Mouse (Mus musculus): ENCODE data around the gene Taf6l. TPM values are rescaled to one million over a fixed set of nuclear protein-coding genes. Genes with fewer than 3 reads are reported as not detected.
A peak's percentile ranks its signal among the peaks of the same experiment; 100 is the strongest.

Gene Taf6l
- total RNA-seq, 1 experiment, result 29.4 TPM

DNA sequence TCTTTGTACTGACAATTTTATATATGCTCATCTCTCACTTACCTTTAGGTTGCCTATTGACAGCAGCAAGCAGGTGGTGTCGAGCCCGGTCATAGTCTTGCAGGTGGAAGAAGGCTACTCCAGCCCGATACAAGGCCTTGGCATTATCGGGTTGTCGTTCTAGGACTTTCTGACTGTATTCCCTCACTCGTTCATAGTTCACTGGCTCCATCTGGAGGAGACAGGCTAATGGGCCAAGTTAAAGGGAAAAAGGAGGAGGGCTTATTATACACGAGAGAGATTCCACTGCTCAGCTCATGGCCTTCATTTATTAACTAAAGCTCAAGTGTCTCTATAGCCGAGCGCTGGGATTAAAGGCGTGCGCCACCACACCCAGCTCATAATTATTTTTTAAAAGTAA, 29.6 kb upstream of the Taf6l start:
- TF ChIP-seq MAFK (IDR thresholded peaks at IDR 0.05; ENCODE audit: insufficient read depth, low read depth, low read length) (no peak), CHD2 (IDR thresholded peaks at IDR 0.05; ENCODE audit: low read depth, low read length) (no peak), HCFC1 (IDR thresholded peaks at IDR 0.05; ENCODE audit: borderline replicate concordance, insufficient read depth, low read length) (no peak), ZNF384 (IDR thresholded peaks at IDR 0.05; ENCODE audit: low read depth, low read length) (no peak)
- H3K36me3 ChIP-seq (ENCODE audit: control insufficient read depth, insufficient read depth, low read length, poor library complexity, severe bottlenecking), result peaks cover 18% of the 10 kb centered on the region
- no peak for DNase-seq (ENCODE audit: low read depth, low spot score)
- H3K4me3 ChIP-seq (ENCODE audit: insufficient read depth in 1 of 2, low read depth in 1 of 2, low read length in 2 of 2, poor library complexity in 1 of 2, severe bottlenecking in 1 of 2), result no peak overlapping the region
- in situ Hi-C loops (cut with MboI; ENCODE audit: low sequenced_read_pairs in 2 of 2, unreplicated experiment in 2 of 2), result no loop called here
- H3K27ac ChIP-seq (ENCODE audit: insufficient read depth, low read depth, low read length, poor library complexity, severe bottlenecking), result no peak overlapping the region
- H3K9me3 ChIP-seq (ENCODE audit: control insufficient read depth, insufficient read depth, low read depth, low read length), result no peaks in the 10 kb centered on the region
- H3K4me1 ChIP-seq (ENCODE audit: control insufficient read depth in 2 of 2, insufficient read depth in 2 of 2, low read length in 2 of 2, poor library complexity in 1 of 2), result peaks cover 0 to 3% of the 10 kb centered on the region in 2 experiments; a peak in 1 of 4 replicates
- no peak overlapping the region for H3K9ac ChIP-seq (ENCODE audit: insufficient read depth, low read depth, low read length, poor library complexity, severe bottlenecking)

DNA sequence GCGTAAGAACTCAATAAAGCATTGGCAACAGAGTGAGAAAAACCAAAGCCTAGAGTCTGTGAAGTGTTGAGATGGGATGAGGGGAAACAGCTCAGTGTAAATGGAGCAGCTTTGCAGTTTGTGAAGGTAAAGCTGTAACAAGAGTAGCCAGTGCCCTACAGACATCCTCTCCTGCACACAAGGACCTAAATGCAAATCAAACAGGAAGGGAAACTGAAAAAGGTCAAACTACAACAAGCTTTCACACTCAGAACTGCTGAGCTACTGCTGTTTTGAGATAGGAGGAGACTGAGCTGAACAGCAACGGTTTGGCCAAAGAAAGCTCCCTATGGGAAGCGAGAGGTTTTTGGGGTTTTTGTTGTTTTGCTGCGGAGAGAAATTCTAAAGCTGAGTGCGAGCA, 20.6 kb upstream of the Taf6l start:
- peak overlapping the region; percentile 39; the same call in 1 of the 2 replicates for H3K27ac ChIP-seq (ENCODE audit: insufficient read depth, low read depth, low read length, poor library complexity, severe bottlenecking)
- H3K36me3 ChIP-seq (ENCODE audit: control insufficient read depth, insufficient read depth, low read length, poor library complexity, severe bottlenecking), result peaks cover 10% of the 10 kb centered on the region
- H3K9ac ChIP-seq (ENCODE audit: insufficient read depth, low read depth, low read length, poor library complexity, severe bottlenecking), result no peak overlapping the region
- no peak for DNase-seq (ENCODE audit: low read depth, low spot score)
- TF ChIP-seq ZC3H11A (IDR thresholded peaks at IDR 0.05; ENCODE audit: borderline replicate concordance, low read depth, low read length), result no peak
- TF ChIP-seq HCFC1 (IDR thresholded peaks at IDR 0.05; ENCODE audit: borderline replicate concordance, insufficient read depth, low read length), result no peak
- no peak for TF ChIP-seq MAFK (IDR thresholded peaks at IDR 0.05; ENCODE audit: insufficient read depth, low read depth, low read length)
- no peak for TF ChIP-seq CHD2 (IDR thresholded peaks at IDR 0.05; ENCODE audit: low read depth, low read length)
- no peak for TF ChIP-seq ZNF384 (IDR thresholded peaks at IDR 0.05; ENCODE audit: low read depth, low read length)
- no peaks in the 10 kb centered on the region for H3K9me3 ChIP-seq (ENCODE audit: control insufficient read depth, insufficient read depth, low read depth, low read length)
- peaks cover 3 to 9% of the 10 kb centered on the region in 2 experiments; a peak in 3 of 4 replicates for H3K4me1 ChIP-seq (ENCODE audit: control insufficient read depth in 2 of 2, insufficient read depth in 2 of 2, low read length in 2 of 2, poor library complexity in 1 of 2)
- no peak overlapping the region for H3K4me3 ChIP-seq (ENCODE audit: insufficient read depth in 1 of 2, low read depth in 1 of 2, low read length in 2 of 2, poor library complexity in 1 of 2, severe bottlenecking in 1 of 2)
- in situ Hi-C loops (cut with MboI; ENCODE audit: low sequenced_read_pairs in 2 of 2, unreplicated experiment in 2 of 2), result no loop called here

DNA sequence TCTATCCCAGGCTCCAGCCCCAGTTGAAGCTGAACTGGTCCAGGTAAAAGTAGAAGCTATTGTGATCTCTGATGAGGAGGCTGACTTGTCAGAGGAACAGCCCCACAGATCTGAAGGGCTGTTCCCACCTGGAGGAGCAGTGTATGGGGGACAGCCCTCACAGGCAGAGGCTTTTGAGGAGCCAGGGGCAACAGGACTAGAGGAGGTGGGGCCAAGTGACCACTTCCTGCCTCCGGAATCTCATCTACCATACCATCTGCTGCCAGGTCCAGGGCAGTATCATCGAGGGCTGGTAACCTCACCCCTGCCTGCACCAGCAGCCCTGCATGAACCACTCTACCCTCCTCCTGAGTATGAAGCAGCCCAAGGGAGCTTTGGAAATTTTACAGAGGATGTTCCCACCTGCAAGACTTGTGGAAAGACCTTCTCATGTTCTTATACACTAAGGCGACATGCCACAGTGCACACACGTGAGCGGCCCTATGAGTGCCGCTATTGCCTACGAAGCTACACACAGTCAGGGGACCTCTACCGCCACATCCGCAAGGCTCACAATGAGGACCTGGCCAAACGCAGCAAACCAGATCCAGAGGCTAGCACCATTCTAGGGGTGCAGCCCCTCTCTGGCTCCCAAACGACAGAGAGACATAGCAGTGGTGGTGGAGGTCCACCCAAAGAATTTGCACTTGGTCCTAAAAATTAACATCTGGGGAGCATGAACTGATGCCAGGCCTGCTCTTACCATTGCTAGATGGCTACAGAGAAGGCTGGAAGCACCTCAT, 17.9 kb upstream of the Taf6l start:
- DNase-seq (ENCODE audit: low read depth, low spot score), result no peak
- no peak overlapping the region for H3K4me3 ChIP-seq (ENCODE audit: insufficient read depth in 1 of 2, low read depth in 1 of 2, low read length in 2 of 2, poor library complexity in 1 of 2, severe bottlenecking in 1 of 2)
- peaks cover 5% of the 10 kb centered on the region; the same call in 1 of the 2 replicates for H3K36me3 ChIP-seq (ENCODE audit: control insufficient read depth, insufficient read depth, low read length, poor library complexity, severe bottlenecking)
- in situ Hi-C loops (cut with MboI; ENCODE audit: low sequenced_read_pairs in 2 of 2, unreplicated experiment in 2 of 2), result no loop called here
- no peak overlapping the region for H3K9ac ChIP-seq (ENCODE audit: insufficient read depth, low read depth, low read length, poor library complexity, severe bottlenecking)
- H3K27ac ChIP-seq (ENCODE audit: insufficient read depth, low read depth, low read length, poor library complexity, severe bottlenecking), result no peak overlapping the region
- peaks cover 7 to 9% of the 10 kb centered on the region in 2 experiments for H3K4me1 ChIP-seq (ENCODE audit: control insufficient read depth in 2 of 2, insufficient read depth in 2 of 2, low read length in 2 of 2, poor library complexity in 1 of 2)
- no peak for TF ChIP-seq ZC3H11A (IDR thresholded peaks at IDR 0.05; ENCODE audit: borderline replicate concordance, low read depth, low read length)
- TF ChIP-seq HCFC1 (IDR thresholded peaks at IDR 0.05; ENCODE audit: borderline replicate concordance, insufficient read depth, low read length), result no peak
- H3K9me3 ChIP-seq (ENCODE audit: control insufficient read depth, insufficient read depth, low read depth, low read length), result no peaks in the 10 kb centered on the region

DNA sequence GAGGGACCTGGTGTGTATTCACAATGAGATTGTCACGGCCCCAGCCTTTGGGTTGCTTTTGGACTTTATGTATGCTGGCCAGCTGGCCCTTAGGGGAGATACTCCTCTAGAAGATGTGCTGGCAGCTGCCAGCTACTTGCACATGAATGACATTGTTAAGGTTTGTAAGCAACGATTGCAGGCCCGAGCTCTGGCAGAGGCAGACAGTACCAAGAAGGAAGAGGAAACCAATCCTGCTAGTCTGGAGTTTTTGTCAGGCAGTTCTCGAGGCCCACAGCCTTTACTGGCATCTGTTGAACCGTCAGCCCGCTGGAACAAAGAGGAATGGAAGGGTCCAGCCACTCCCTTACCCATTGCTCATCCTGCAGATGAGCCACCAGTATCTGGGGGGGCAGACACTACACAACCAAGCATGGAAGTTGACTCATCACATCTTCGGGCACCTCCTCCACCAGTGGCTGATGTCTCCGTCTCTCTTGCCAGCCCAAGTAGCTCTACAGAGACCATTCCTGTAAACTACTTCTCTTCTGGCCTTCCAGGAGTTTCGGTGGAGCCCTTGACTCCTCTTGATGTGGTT, 17.1 kb upstream of the Taf6l start:
- Histone ChIP-seq H3K9ac (ENCODE audit: insufficient read depth, low read depth, low read length, poor library complexity, severe bottlenecking) (peak overlapping the region; percentile 69; the same call in 1 of the 2 replicates), H3K4me1 (ENCODE audit: control insufficient read depth in 2 of 2, insufficient read depth in 2 of 2, low read length in 2 of 2, poor library complexity in 1 of 2) (peaks cover 7 to 9% of the 10 kb centered on the region in 2 experiments), H3K36me3 (ENCODE audit: control insufficient read depth, insufficient read depth, low read length, poor library complexity, severe bottlenecking) (peaks cover 5% of the 10 kb centered on the region; the same call in 1 of the 2 replicates), H3K9me3 (ENCODE audit: control insufficient read depth, insufficient read depth, low read depth, low read length) (no peaks in the 10 kb centered on the region), H3K27ac (ENCODE audit: insufficient read depth, low read depth, low read length, poor library complexity, severe bottlenecking) (no peak overlapping the region; the same call in 1 of the 2 replicates), H3K4me3 (ENCODE audit: insufficient read depth in 1 of 2, low read depth in 1 of 2, low read length in 2 of 2, poor library complexity in 1 of 2, severe bottlenecking in 1 of 2) (peak overlapping the region; percentile 82 to 99; a peak in 2 of 4 replicates)
- in situ Hi-C loops (cut with MboI; ENCODE audit: low sequenced_read_pairs in 2 of 2, unreplicated experiment in 2 of 2), result no loop called here
- DNase-seq (ENCODE audit: low read depth, low spot score), result no peak
- no peak for TF ChIP-seq CHD2 (IDR thresholded peaks at IDR 0.05; ENCODE audit: low read depth, low read length)
- no peak for TF ChIP-seq MAFK (IDR thresholded peaks at IDR 0.05; ENCODE audit: insufficient read depth, low read depth, low read length)
- TF ChIP-seq ZC3H11A (IDR thresholded peaks at IDR 0.05; ENCODE audit: borderline replicate concordance, low read depth, low read length), result no peak
- TF ChIP-seq HCFC1 (IDR thresholded peaks at IDR 0.05; ENCODE audit: borderline replicate concordance, insufficient read depth, low read length), result no peak
- TF ChIP-seq ZNF384 (IDR thresholded peaks at IDR 0.05; ENCODE audit: low read depth, low read length), result no peak

Measured in ES-E14 (cell line).